Mouse (Mus musculus): ENCODE results near the gene Usp11. TPM values are rescaled to one million over a fixed set of nuclear protein-coding genes. Genes with fewer than 3 reads are reported as not detected.

Gene Usp11
- total RNA-seq (2023) = 1 to 10 TPM; 4.8 to 5.3 TPM

DNA sequence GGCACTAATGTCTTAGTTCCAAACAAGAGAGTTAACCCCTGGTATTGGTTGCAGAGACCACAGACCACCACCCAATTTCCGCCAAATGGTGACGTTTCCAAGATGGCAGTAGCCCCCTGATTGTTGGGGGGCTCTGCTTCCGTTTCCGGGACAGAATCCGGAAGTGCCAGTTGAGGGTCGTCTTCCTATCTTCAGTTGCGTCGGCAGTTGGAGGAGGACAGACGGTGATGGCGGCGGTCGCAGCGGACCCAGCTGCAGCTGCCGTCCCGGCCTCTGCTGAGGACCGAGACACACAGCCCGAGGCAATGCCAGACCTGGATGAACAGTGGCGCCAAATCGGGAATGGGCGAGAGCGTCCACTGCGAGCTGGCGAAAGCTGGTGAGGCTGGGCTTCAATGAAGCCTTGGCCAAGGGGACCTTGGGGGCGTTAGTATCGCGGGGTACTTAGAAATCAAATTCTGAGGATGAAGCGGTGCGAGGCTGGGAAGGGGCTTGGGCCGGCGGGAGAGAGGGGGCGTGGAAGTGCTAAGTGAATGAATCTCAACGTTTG is at the start of gene Usp11:
Gene Usp11, plus strand, starts transcription at position 166 of the 550 bp plus-strand sequence.

DNA sequence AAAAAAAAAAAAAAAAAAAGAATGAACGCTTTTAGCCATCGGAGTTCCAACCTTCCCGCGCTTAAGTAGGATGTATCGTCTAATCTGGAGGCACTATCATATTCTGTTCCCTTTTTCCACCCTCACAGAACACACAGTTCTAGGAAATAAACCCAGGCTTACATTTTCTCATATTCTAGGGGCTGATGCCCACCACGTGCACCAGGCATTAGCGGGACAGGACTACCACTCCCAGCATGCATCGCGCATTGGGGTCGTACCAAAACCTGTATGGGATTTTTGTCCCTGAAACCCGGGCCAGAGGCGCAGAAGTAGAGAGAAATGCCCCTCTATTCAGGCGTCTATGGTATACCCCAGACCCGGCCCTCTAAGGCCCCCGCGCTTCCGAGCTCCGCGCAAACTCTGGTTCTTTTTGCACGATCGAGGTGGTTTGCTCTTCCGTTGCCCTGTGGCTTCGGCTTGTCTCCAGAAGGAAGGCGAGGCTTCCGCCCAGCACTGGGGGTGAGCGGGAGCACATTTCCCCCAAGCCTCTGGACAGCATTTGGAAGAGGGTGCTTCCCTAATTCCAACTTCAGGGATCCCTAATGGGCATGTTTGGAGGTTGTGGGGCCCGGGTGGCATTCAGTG is 45.6 kb upstream of the Usp11 start, which contains the start of gene Uba1:
Gene Uba1, plus strand, starts transcription at position 301 of the 627 bp plus-strand sequence.

GRCm38 (mm10) chrX:20687519-20688067 is 16.1 kb upstream of the Usp11 start, which contains the start of gene Cdk16:
Gene Cdk16, plus strand, starts transcription at chrX:20687954.

Other genes starting within 250 kb of the Usp11 start
- not detected for gene Rgn, start 154.1 kb upstream of the Usp11 start, total RNA-seq (2023)
- gene Rbm10, start 86.4 kb upstream of the Usp11 start, total RNA-seq (2023) = 10 to 100 TPM; 29.9 to 32.5 TPM
- gene Ndufb11, start 86.3 kb upstream of the Usp11 start, total RNA-seq (2023) = 100 to 1,000 TPM; 102 to 103 TPM
- 100 to 1,000 TPM; 190 to 192 TPM for gene Uba1, start 45.6 kb upstream of the Usp11 start, total RNA-seq (2023)
- gene Cdk16, start 16.0 kb upstream of the Usp11 start, total RNA-seq (2023) = 10 to 100 TPM; 39.5 to 42.3 TPM
- 10 to 100 TPM; 51.7 to 59.3 TPM for gene Araf, start 93.9 kb downstream of the Usp11 start, total RNA-seq (2023)
- gene Timp1, start 166.3 kb downstream of the Usp11 start, total RNA-seq (2023) = under 1 TPM in 1 of 2 experiments, not detected in 1; 0.64 TPM
- 1 to 10 TPM; 1.4 to 1.8 TPM for gene Syn1, start 217.1 kb downstream of the Usp11 start, total RNA-seq (2023)
- gene Cfp, start 227.6 kb downstream of the Usp11 start, total RNA-seq (2023) = 100 to 1,000 TPM; 228 to 255 TPM
- gene Elk1, start 246.7 kb downstream of the Usp11 start, total RNA-seq (2023) = 10 to 100 TPM; 11.3 to 13.0 TPM

All from neutrophil, adult 59 days (primary cell).